Mouse (Mus musculus) kidney, adult 2 months (tissue): Measurements from ENCODE around the gene Slc44a1. TPM values are rescaled to one million over a fixed set of nuclear protein-coding genes. Genes with fewer than 3 reads are reported as not detected.

Experiments
- DNase-seq: peaks from one replicate; pipeline ENCODE4 v3.0.0; 2021
- H3K27ac ChIP-seq: fragments of 200-500 bp; 2 replicates; pipeline ENCODE4 v1.5.1; 2012; ENCODE audit warnings: low read depth, low read length, control low read depth, inconsistent platforms; ENCODE audit not compliant: insufficient read depth
- H3K27me3 ChIP-seq: fragments of 200-500 bp; replicated peaks from 2 replicates; pipeline ENCODE4 v1.6.1; 2012; ENCODE audit warnings: mild to moderate bottlenecking, moderate library complexity, low read length, inconsistent platforms; ENCODE audit not compliant: control insufficient read depth, insufficient read depth
- H3K36me3 ChIP-seq: fragments of 200-500 bp; 2 replicates; pipeline ENCODE4 v1.6.1; 2012; ENCODE audit warnings: mild to moderate bottlenecking, moderate library complexity, low read length, inconsistent platforms; ENCODE audit not compliant: control insufficient read depth, insufficient read depth
- H3K4me1 ChIP-seq: fragments of 200-500 bp; 2 replicates; pipeline ENCODE4 v1.6.1; 2011; ENCODE audit warnings: low read length; ENCODE audit not compliant: control insufficient read depth, insufficient read depth
- H3K4me3 ChIP-seq: fragments of 200-500 bp; 2 replicates; pipeline ENCODE4 v1.5.1; 2011; ENCODE audit warnings: mild to moderate bottlenecking, low read depth, low read length, control low read depth; ENCODE audit not compliant: insufficient read depth
- CTCF ChIP-seq: fragments of 200-500 bp; conservative IDR thresholded peaks from 2 replicates; pipeline ENCODE4 v1.5.1; 2011; ENCODE audit warnings: low read depth, mild to moderate bottlenecking, control low read depth, low read length, moderate library complexity, mixed read lengths; ENCODE audit not compliant: insufficient read depth, insufficient read length
- POLR2A ChIP-seq: fragments of 200-500 bp; IDR thresholded peaks from one replicate; pipeline ENCODE4 v1.6.1; 2011; ENCODE audit warnings: low read depth, low read length, control low read depth
- WGBS: fragments of 180-500 bp; shearing (Covaris S2); methylation state at CpG from one replicate; pipeline ENCODE4 v1.1.7; 2018; 5-methylcytosine and 5-hydroxymethylcytosine counted together
- polyA plus RNA-seq: library from polyadenylated mRNA; depleted of rRNA; stranded (reverse); fragments of >200 nt; gene quantifications from 2 replicates; pipeline ENCODE4 v1.2.3, GENCODE M21; 2012

Slc44a1 gene
- polyA plus RNA-seq, 1 experiment = 26.5 TPM

DNA sequence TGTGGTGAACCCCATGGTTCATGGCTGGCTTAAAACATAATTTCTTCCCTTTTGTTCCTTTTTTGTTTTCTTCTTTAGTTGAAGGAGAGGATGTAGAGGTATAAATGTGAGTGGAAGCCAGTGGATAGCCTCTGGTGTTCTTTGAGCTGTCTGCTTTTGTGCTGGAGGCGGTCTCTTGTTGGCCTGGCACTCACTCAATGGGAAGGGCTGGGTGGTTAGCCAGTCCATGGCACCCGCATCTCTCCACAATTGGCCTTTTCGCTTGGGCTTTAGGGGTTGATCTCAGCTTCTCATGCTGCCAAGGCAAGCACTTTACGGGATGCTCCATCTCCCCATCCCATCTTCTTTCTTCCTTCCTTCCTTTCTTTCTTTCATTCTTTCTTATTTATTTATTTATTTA is 7.6 kb downstream of the Slc44a1 start:
- Histone ChIP-seq H3K4me1 (no peaks in the 10 kb centered on the region), H3K27ac (no peak overlapping the region), H3K36me3 (no peaks in the 10 kb centered on the region), H3K4me3 (no peak overlapping the region), H3K27me3 (no peaks in the 10 kb centered on the region)
- WGBS = 93% methylated on average over 4 of the region's 4 CpGs
- no peak for TF ChIP-seq POLR2A
- TF ChIP-seq CTCF = no peak
- DNase-seq = no peak

DNA sequence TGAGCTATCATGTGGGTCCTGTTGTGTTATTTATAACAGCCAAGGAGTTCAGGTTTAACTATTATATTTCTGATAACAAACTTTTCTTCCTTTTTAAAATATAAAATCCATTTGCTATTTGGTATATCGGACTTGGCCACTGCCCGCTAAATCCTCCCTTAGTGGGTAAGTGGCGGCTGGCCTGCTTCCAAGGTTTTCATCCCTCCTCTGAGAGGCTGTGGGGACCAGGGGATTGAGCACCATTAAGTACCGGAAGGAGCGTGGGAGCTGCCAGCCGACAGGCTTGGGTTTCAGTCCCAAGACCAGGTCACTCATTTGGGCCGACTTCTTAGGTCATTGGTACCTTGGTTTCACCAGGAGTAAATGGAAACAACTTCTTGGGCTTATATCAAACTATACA is 10.5 kb downstream of the Slc44a1 start:
- DNase-seq = no peak
- H3K4me3 ChIP-seq = no peak overlapping the region
- TF ChIP-seq POLR2A = no peak
- no peak for TF ChIP-seq CTCF
- H3K27ac ChIP-seq = no peak overlapping the region
- H3K36me3 ChIP-seq = no peaks in the 10 kb centered on the region
- WGBS = 61% methylated on average over 7 of the region's 7 CpGs
- H3K27me3 ChIP-seq = no peaks in the 10 kb centered on the region
- no peaks in the 10 kb centered on the region for H3K4me1 ChIP-seq

DNA sequence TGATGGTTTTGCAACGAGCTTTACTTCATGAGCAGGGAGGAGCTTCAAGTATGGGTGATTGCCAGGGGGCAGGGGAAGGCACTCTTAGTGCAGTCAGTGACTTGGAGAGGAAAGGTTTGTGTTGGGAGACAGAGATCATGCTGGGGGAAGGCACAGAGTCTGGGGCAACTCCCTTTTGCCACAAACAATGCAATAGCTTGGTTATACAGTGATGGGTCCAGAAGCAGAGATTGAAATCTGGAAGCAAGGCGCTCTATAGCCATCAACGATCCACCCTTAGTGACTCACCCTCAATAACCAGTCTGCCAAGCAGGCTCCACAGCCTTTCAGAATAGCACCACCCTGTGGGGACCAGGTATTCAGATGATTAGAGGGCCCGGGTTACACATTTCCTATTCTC is 11.7 kb downstream of the Slc44a1 start:
- Histone ChIP-seq H3K4me3 (no peak overlapping the region), H3K27me3 (no peaks in the 10 kb centered on the region), H3K27ac (no peak overlapping the region), H3K4me1 (no peaks in the 10 kb centered on the region), H3K36me3 (no peaks in the 10 kb centered on the region)
- peak; percentile 27 for DNase-seq
- no peak for TF ChIP-seq POLR2A
- TF ChIP-seq CTCF = peak; percentile 45
- 32% methylated on average over 4 of the region's 4 CpGs for WGBS

GRCm38 (mm10) chr4:53452457-53452856 is 12.2 kb downstream of the Slc44a1 start:
- TF ChIP-seq POLR2A = no peak
- TF ChIP-seq CTCF = no peak
- WGBS = 91% methylated on average over 1 of the region's 1 CpGs
- no peak overlapping the region for H3K4me3 ChIP-seq
- H3K27ac ChIP-seq = no peak overlapping the region
- H3K27me3 ChIP-seq = no peaks in the 10 kb centered on the region
- DNase-seq = no peak
- no peaks in the 10 kb centered on the region for H3K36me3 ChIP-seq
- no peaks in the 10 kb centered on the region for H3K4me1 ChIP-seq

GRCm38 (mm10) chr4:53452976-53453889 is 13.0 kb downstream of the Slc44a1 start:
- Histone ChIP-seq H3K4me1 (no peaks in the 10 kb centered on the region), H3K27ac (no peak overlapping the region), H3K36me3 (no peaks in the 10 kb centered on the region), H3K4me3 (no peak overlapping the region), H3K27me3 (no peaks in the 10 kb centered on the region)
- TF ChIP-seq POLR2A (no peak), CTCF (no peak)
- DNase-seq = no peak
- WGBS = 75% methylated on average over 10 of the region's 10 CpGs

DNA sequence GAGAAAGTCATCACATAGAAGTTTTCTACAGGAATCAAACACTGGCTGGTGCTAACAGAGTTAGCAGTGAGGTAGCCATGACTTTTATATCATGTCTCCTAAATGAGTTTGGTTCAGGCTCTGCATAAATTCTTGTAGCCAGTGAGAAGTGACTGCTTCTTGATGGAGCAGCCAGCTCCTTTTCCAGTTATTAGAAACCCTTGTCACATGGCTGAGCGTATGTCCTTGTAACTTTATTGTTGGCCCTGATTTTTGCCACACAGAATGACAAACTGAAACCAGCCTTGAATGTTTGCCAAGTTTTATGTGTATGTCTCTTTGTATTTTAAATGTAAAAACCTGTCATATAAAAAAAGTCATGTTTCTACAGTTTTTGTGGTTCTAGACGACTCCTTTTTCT is 15.7 kb downstream of the Slc44a1 start:
- no peak for TF ChIP-seq CTCF
- no peak for TF ChIP-seq POLR2A
- DNase-seq = no peak
- Histone ChIP-seq H3K27me3 (no peaks in the 10 kb centered on the region), H3K4me3 (no peak overlapping the region), H3K27ac (no peak overlapping the region), H3K36me3 (no peaks in the 10 kb centered on the region), H3K4me1 (no peaks in the 10 kb centered on the region)
- WGBS = 67% methylated on average over 2 of the region's 2 CpGs

DNA sequence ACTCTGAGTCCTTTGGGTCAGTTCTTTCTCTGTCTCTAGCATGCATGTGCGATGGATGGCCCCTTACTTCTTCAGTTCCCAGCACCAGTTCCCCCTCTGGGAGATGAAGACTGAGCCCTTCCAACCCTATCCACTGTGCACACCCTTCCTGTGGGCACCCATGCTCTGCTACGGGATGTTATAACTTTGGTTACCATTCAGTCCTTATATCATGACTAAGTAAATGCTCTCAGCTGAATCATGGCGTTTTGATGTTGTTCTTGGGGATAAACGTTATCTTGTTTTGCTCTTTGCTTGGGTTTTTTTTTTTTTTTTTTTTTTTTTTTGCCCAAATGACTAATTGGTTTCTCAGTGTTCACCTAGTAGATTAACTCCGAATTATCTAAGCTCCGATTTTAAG is 16.4 kb downstream of the Slc44a1 start:
- TF ChIP-seq POLR2A (no peak), CTCF (no peak)
- no peak for DNase-seq
- WGBS = 89% methylated on average over 6 of the region's 6 CpGs

More for the DNA sequence above, 16.4 kb downstream of the Slc44a1 start:
- Histone ChIP-seq H3K4me3 (no peak overlapping the region), H3K27ac (no peak overlapping the region), H3K4me1 (no peaks in the 10 kb centered on the region), H3K36me3 (no peaks in the 10 kb centered on the region), H3K27me3 (no peaks in the 10 kb centered on the region)
